Mouse (Mus musculus) limb, embryonic 14.5 days (tissue): ENCODE results near the gene Dyrk1a. TPM values are rescaled to one million over a fixed set of nuclear protein-coding genes. Genes with fewer than 3 reads are reported as not detected.
"Not testable (repeated sequence)": the region's sequence is repeated elsewhere in the genome, so short reads cannot be mapped to it uniquely, and the experiment has no call there.

Experiments used
- ATAC-seq: fragments of 200-750 bp; cut with Nextera tagmentation; 2 replicates; pipeline ENCODE4 v1.8.0; 2017; ENCODE audit warnings: low read depth, moderate number of reproducible peaks, moderate TSS enrichment; ENCODE audit not compliant: low FRiP score
- DNase-seq: peaks from one replicate; pipeline ENCODE4 v3.0.0-alpha.2; 2015; ENCODE audit warnings: low spot score
- H3K27ac ChIP-seq: fragments of 300-500 bp; sonication (generic); replicated peaks from 2 replicates; pipeline ENCODE4 v1.5.1; 2014; ENCODE audit warnings: low read depth, mild to moderate bottlenecking, low read length, moderate library complexity, mixed read lengths
- H3K27me3 ChIP-seq: fragments of 300-500 bp; sonication (generic); 2 replicates; pipeline ENCODE4 v1.6.1; 2014; ENCODE audit warnings: low read length, mixed read lengths; ENCODE audit not compliant: control insufficient read depth, insufficient read depth
- H3K36me3 ChIP-seq: fragments of 300-500 bp; sonication (generic); 2 replicates; pipeline ENCODE4 v1.6.1; 2014; ENCODE audit warnings: mild to moderate bottlenecking, low read length, moderate library complexity, mixed read lengths; ENCODE audit not compliant: control insufficient read depth, insufficient read depth
- H3K4me1 ChIP-seq: fragments of 300-500 bp; sonication (generic); 2 replicates; pipeline ENCODE4 v1.6.1; 2014; ENCODE audit warnings: antibody characterized with exemption, low read length, mixed read lengths; ENCODE audit not compliant: control insufficient read depth, insufficient read depth
- H3K4me2 ChIP-seq: fragments of 300-500 bp; sonication (generic); replicated peaks from 2 replicates; pipeline ENCODE4 v1.6.1; 2014; ENCODE audit warnings: low read depth, mild to moderate bottlenecking, low read length, moderate library complexity; ENCODE audit not compliant: severe bottlenecking
- H3K4me3 ChIP-seq: fragments of 300-500 bp; sonication (generic); replicated peaks from 2 replicates; pipeline ENCODE4 v1.5.1; 2014; ENCODE audit warnings: low read length
- H3K9ac ChIP-seq: fragments of 300-500 bp; sonication (generic); 2 replicates; pipeline ENCODE4 v1.6.1; 2014; ENCODE audit warnings: mild to moderate bottlenecking, low read depth, low read length, moderate library complexity; ENCODE audit not compliant: severe bottlenecking
- H3K9me3 ChIP-seq: fragments of 300-500 bp; sonication (generic); 2 replicates; pipeline ENCODE4 v1.6.1; 2016; ENCODE audit warnings: low read length; ENCODE audit not compliant: control insufficient read depth
- POLR2A ChIP-seq: fragments of 200-500 bp; IDR thresholded peaks from 2 replicates; pipeline ENCODE4 v1.8.0; 2012; ENCODE audit warnings: inconsistent platforms, mild to moderate bottlenecking, moderate library complexity, borderline replicate concordance; ENCODE audit not compliant: insufficient read depth, insufficient read length; ENCODE audit errors: extremely low read depth
- WGBS: fragments of 180-500 bp; shearing (Covaris S2); extraction: QIAGEN DNeasy Blood & Tissue Kit; methylation state at CpG from one replicate; pipeline ENCODE4 v1.1.7; 2014; 5-methylcytosine and 5-hydroxymethylcytosine counted together
- polyA plus RNA-seq, 2 experiments: library from polyadenylated mRNA; depleted of rRNA in 1 of 2; stranded (reverse) in 1 of 2; unstranded in 1 of 2; fragments of >200 nt; fragmentation: Nextera tagmentation in 1 of 2; extraction: Ambion mirVana in 1 of 2; gene quantifications; 2 replicates each; pipeline versions ENCODE4 v1.2.1 to v1.2.3; 2012 to 2014

The Dyrk1a gene
- polyA plus RNA-seq, 2 experiments: 12.3 to 35.0 TPM

- no peaks in the 10 kb centered on the region for H3K27me3 ChIP-seq
- no peak for ATAC-seq
- no peak overlapping the region for H3K4me3 ChIP-seq
- WGBS: 51% methylated on average over 4 of the region's 4 CpGs
- H3K27ac ChIP-seq: no peak overlapping the region
- H3K9me3 ChIP-seq: no peaks in the 10 kb centered on the region
- TF ChIP-seq POLR2A: no peak
- H3K9ac ChIP-seq: no peak overlapping the region
- H3K4me1 ChIP-seq: no peaks in the 10 kb centered on the region
- H3K4me2 ChIP-seq: no peak overlapping the region
- peaks cover 58% of the 10 kb centered on the region for H3K36me3 ChIP-seq
- no peak for DNase-seq
These were observed 124.0 kb downstream of the Dyrk1a start for GRCm38 (mm10) chr16:94693687-94694305.

- peaks cover 26% of the 10 kb centered on the region for H3K36me3 ChIP-seq
- H3K4me2 ChIP-seq: no peak overlapping the region
- H3K9me3 ChIP-seq: no peaks in the 10 kb centered on the region
- TF ChIP-seq POLR2A: no peak
- 85% methylated on average over 5 of the region's 5 CpGs for WGBS
- DNase-seq: no peak
- no peak overlapping the region for H3K27ac ChIP-seq
- ATAC-seq: no peak
- no peak overlapping the region for H3K9ac ChIP-seq
- H3K4me1 ChIP-seq: no peaks in the 10 kb centered on the region
- no peaks in the 10 kb centered on the region for H3K27me3 ChIP-seq
- no peak overlapping the region for H3K4me3 ChIP-seq
These were observed 127.7 kb downstream of the Dyrk1a start for GRCm38 (mm10) chr16:94697553-94697952.

GRCm38 (mm10) chr16:94698234-94698633 lies 128.4 kb downstream of the Dyrk1a start:
- DNase-seq, H3K27me3 ChIP-seq, ATAC-seq, H3K27ac ChIP-seq, H3K9ac ChIP-seq, H3K4me3 ChIP-seq, H3K4me1 ChIP-seq, H3K4me2 ChIP-seq, H3K9me3 ChIP-seq: not testable (repeated sequence)
- 80% methylated on average over 1 of the region's 1 CpGs for WGBS
- peaks cover 20% of the 10 kb centered on the region for H3K36me3 ChIP-seq

DNA sequence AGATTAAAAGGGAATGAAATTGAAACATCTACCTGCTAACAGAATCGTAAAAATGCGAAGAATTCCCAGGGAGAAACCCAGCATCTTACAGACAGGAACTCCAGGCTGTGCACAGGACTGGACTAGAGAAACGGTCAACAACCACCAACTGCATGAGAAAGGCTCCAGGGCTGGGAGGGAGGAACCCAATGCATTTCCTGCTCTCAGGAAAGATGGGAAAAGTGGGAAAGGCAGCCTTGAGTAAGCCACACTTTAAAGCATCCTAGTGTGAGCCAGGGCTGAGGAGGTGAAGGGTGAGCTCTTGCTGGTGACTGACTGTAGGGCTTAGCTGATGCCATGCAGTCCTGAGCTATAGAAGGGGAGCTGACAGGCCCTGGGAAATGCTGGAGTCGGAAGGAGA lies 131.3 kb downstream of the Dyrk1a start:
- ATAC-seq: no peak
- Histone ChIP-seq H3K9ac (no peak overlapping the region), H3K4me2 (no peak overlapping the region), H3K27ac (no peak overlapping the region), H3K27me3 (no peaks in the 10 kb centered on the region), H3K4me1 (no peaks in the 10 kb centered on the region), H3K4me3 (no peak overlapping the region), H3K9me3 (no peaks in the 10 kb centered on the region), H3K36me3 (no peaks in the 10 kb centered on the region)
- 71% methylated on average over 4 of the region's 4 CpGs for WGBS
- no peak for TF ChIP-seq POLR2A
- no peak for DNase-seq

- Histone ChIP-seq H3K36me3 (no peaks in the 10 kb centered on the region), H3K4me3 (no peak overlapping the region), H3K9me3 (no peaks in the 10 kb centered on the region), H3K27me3 (no peaks in the 10 kb centered on the region), H3K9ac (no peak overlapping the region), H3K27ac (no peak overlapping the region), H3K4me1 (no peaks in the 10 kb centered on the region), H3K4me2 (no peak overlapping the region)
- no peak for DNase-seq
- no peak for TF ChIP-seq POLR2A
- WGBS: 77% methylated on average over 4 of the region's 4 CpGs
- ATAC-seq: no peak
These were observed 132.2 kb downstream of the Dyrk1a start for GRCm38 (mm10) chr16:94701971-94702370.
